Mouse (Mus musculus) MEL (cell line): ENCODE measurements at regions not wholly inside any gene's neighbourhood (a gene's known extent, or its start where the extent isn't known, plus 50 kb on each side); places are given as distances from the start of the nearest gene placed in this dataset.

Experiments used
- DNase-seq: peaks from one replicate; pipeline ENCODE4 v3.0.0; 2011; ENCODE audit warnings: low read depth, low spot score
- H3K27ac ChIP-seq: 2 replicates; pipeline ENCODE4 v1.5.1; 2012; ENCODE audit warnings: low read depth, mild to moderate bottlenecking, control low read depth, low read length, moderate library complexity; ENCODE audit not compliant: control insufficient read depth
- H3K27me3 ChIP-seq, 2 experiments: fragments of 150-350 bp in 1 of 2; sonication (generic) in 1 of 2; 2 replicates each; pipeline ENCODE4 v1.6.1; 2012; ENCODE audit warnings: low read length in 2 of 2, mild to moderate bottlenecking in 2 of 2, improper control_type of control experiment in 1 of 2, moderate library complexity in 1 of 2; ENCODE audit not compliant: insufficient read depth in 2 of 2, control insufficient read depth in 1 of 2
- H3K36me3 ChIP-seq, 2 experiments: 2 replicates each; pipeline ENCODE4 v1.6.1; 2012 to 2014; ENCODE audit warnings: low read length in 2 of 2, improper control_type of control experiment in 1 of 2, inconsistent platforms in 1 of 2, mild to moderate bottlenecking in 1 of 2; ENCODE audit not compliant: insufficient read depth in 2 of 2, control insufficient read depth in 1 of 2
- H3K4me1 ChIP-seq, 2 experiments: fragments of 150-350 bp in 1 of 2; sonication (generic) in 1 of 2; 2 replicates each; pipeline ENCODE4 v1.6.1; 2012; ENCODE audit warnings: low read length in 2 of 2, improper control_type of control experiment in 1 of 2, mild to moderate bottlenecking in 1 of 2; ENCODE audit not compliant: insufficient read depth in 2 of 2, control insufficient read depth in 1 of 2
- H3K4me3 ChIP-seq, 2 experiments: fragments of 150-350 bp in 1 of 2; sonication (generic) in 1 of 2; 2 replicates each; pipeline ENCODE4 v1.5.1; 2012; ENCODE audit warnings: low read depth in 2 of 2, low read length in 2 of 2, mild to moderate bottlenecking in 2 of 2, moderate library complexity in 2 of 2, control low read depth in 1 of 2, improper control_type of control experiment in 1 of 2; ENCODE audit not compliant: control insufficient read depth in 1 of 2, insufficient read depth in 1 of 2
- H3K79me2 ChIP-seq: 2 replicates; pipeline ENCODE4 v1.6.1; 2012; ENCODE audit warnings: mild to moderate bottlenecking, low read length, moderate library complexity; ENCODE audit not compliant: control insufficient read depth, poor library complexity, insufficient read depth
- H3K9ac ChIP-seq: 2 replicates; pipeline ENCODE4 v1.6.1; 2012; ENCODE audit warnings: low read depth, mild to moderate bottlenecking, control low read depth, low read length, moderate library complexity; ENCODE audit not compliant: control insufficient read depth, poor library complexity, severe bottlenecking
- H3K9me3 ChIP-seq: fragments of 150-350 bp; sonication (generic); replicated peaks from 2 replicates; pipeline ENCODE4 v1.6.1; 2012; ENCODE audit warnings: mild to moderate bottlenecking, low read length, improper control_type of control experiment, moderate library complexity; ENCODE audit not compliant: insufficient read depth
- CHD2 ChIP-seq: IDR thresholded peaks from 2 replicates; pipeline ENCODE4 v1.6.1; 2011; ENCODE audit warnings: low read length, improper control_type of control experiment
- HCFC1 ChIP-seq: IDR thresholded peaks from 2 replicates; pipeline ENCODE4 v1.6.1; 2012; ENCODE audit warnings: low read depth, mild to moderate bottlenecking, inconsistent platforms, low read length, improper control_type of control experiment, moderate library complexity
- KAT2A ChIP-seq: conservative IDR thresholded peaks from 2 replicates; pipeline ENCODE4 v1.6.1; 2012; ENCODE audit warnings: low read depth, low read length, improper control_type of control experiment, inconsistent platforms
- MAFK ChIP-seq: IDR thresholded peaks from 2 replicates; pipeline ENCODE4 v1.6.1; 2011; ENCODE audit warnings: low read depth, mild to moderate bottlenecking, low read length, improper control_type of control experiment, borderline replicate concordance
- MEF2A ChIP-seq: IDR thresholded peaks from 2 replicates; pipeline ENCODE4 v1.6.1; 2014; ENCODE audit warnings: low read depth, mild to moderate bottlenecking, inconsistent platforms, low read length, improper control_type of control experiment; ENCODE audit not compliant: poor library complexity, insufficient replicate concordance, severe bottlenecking; ENCODE audit errors: extremely low read depth
- MYB ChIP-seq: IDR thresholded peaks from 2 replicates; pipeline ENCODE4 v1.6.1; 2011; ENCODE audit warnings: mild to moderate bottlenecking, low read depth, low read length, improper control_type of control experiment
- MYC ChIP-seq: IDR thresholded peaks from 2 replicates; pipeline ENCODE4 v1.6.1; 2011; ENCODE audit warnings: low read depth, mild to moderate bottlenecking, low read length, improper control_type of control experiment, moderate library complexity
- NRF1 ChIP-seq: IDR thresholded peaks from 2 replicates; pipeline ENCODE4 v1.6.1; 2014; ENCODE audit warnings: low read depth, mild to moderate bottlenecking, inconsistent platforms, low read length, improper control_type of control experiment, moderate library complexity; ENCODE audit not compliant: poor library complexity, insufficient read depth, severe bottlenecking
- POLR2A ChIP-seq, 2 experiments: IDR thresholded peaks; 2 replicates each; pipeline ENCODE4 v1.6.1; 2011 to 2012; ENCODE audit warnings: low read length in 2 of 2, mild to moderate bottlenecking in 2 of 2, control low read depth in 1 of 2, improper control_type of control experiment in 1 of 2, low read depth in 1 of 2, moderate library complexity in 1 of 2; ENCODE audit not compliant: control insufficient read depth in 1 of 2, insufficient read depth in 1 of 2, poor library complexity in 1 of 2
- POLR2AphosphoS2 ChIP-seq: IDR thresholded peaks from 2 replicates; pipeline ENCODE4 v1.6.1; 2011; ENCODE audit warnings: low read length, improper control_type of control experiment
- RAD21 ChIP-seq: IDR thresholded peaks from 2 replicates; pipeline ENCODE4 v1.6.1; 2011; ENCODE audit warnings: mild to moderate bottlenecking, low read depth, low read length, improper control_type of control experiment
- RCOR1 ChIP-seq: IDR thresholded peaks from 2 replicates; pipeline ENCODE4 v1.6.1; 2012; ENCODE audit warnings: low read depth, mild to moderate bottlenecking, inconsistent platforms, low read length, improper control_type of control experiment
- TAL1 ChIP-seq: IDR thresholded peaks from 2 replicates; pipeline ENCODE4 v1.6.1; 2012; ENCODE audit warnings: mild to moderate bottlenecking, inconsistent platforms, low read length, moderate library complexity, mixed read lengths
- TCF12 ChIP-seq: IDR thresholded peaks from 2 replicates; pipeline ENCODE4 v1.6.1; 2014; ENCODE audit warnings: low read depth, mild to moderate bottlenecking, inconsistent platforms, low read length, improper control_type of control experiment, moderate library complexity
- UBTF ChIP-seq: IDR thresholded peaks from 2 replicates; pipeline ENCODE4 v1.6.1; 2012; ENCODE audit warnings: low read depth, mild to moderate bottlenecking, inconsistent platforms, low read length, improper control_type of control experiment, moderate library complexity, borderline replicate concordance; ENCODE audit not compliant: insufficient read depth
- USF1 ChIP-seq: IDR thresholded peaks from 2 replicates; pipeline ENCODE4 v1.6.1; 2014; ENCODE audit warnings: low read depth, mild to moderate bottlenecking, inconsistent platforms, low read length, improper control_type of control experiment, moderate library complexity
- USF2 ChIP-seq, 2 experiments: IDR thresholded peaks; 2 replicates each; pipeline ENCODE4 v1.6.1; 2011 to 2012; ENCODE audit warnings: improper control_type of control experiment in 2 of 2, low read length in 2 of 2, borderline replicate concordance in 1 of 2, inconsistent platforms in 1 of 2, low read depth in 1 of 2, mild to moderate bottlenecking in 1 of 2; ENCODE audit not compliant: insufficient read depth in 1 of 2
- ZC3H11A ChIP-seq: IDR thresholded peaks from 2 replicates; pipeline ENCODE4 v1.6.1; 2012; ENCODE audit warnings: low read depth, mild to moderate bottlenecking, inconsistent platforms, low read length, improper control_type of control experiment

DNA sequence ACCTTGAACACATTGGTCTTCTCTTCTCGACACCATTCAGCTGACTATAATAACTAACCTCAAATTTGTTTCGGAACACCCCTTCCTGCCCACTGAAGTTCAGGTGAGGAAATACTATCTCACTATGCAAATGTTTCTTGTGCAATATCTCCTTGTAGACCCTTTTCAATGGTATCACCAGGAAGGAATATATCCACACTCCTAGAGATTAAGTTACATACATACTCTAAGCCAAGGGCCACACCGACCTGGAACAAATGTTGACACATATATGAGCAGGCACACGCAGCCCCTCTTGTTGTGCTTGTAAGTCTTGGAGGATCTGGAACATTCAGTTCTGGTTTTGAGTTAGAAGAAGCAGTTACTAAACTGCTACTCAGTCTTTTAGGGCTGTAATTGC, 303.7 kb downstream of the Tpbg start:
- H3K79me2 ChIP-seq = no peaks in the 10 kb centered on the region
- no peak for DNase-seq
- no peak overlapping the region for H3K27ac ChIP-seq
- TF ChIP-seq RAD21 (no peak), NRF1 (no peak), RCOR1 (no peak), TAL1 (no peak), HCFC1 (no peak), CHD2 (no peak), USF1 (no peak), TCF12 (no peak), MEF2A (no peak), MAFK (no peak), ZC3H11A (no peak)
- H3K9ac ChIP-seq = no peak overlapping the region
- H3K4me1 ChIP-seq = no peaks in the 10 kb centered on the region
- no peaks in the 10 kb centered on the region for H3K27me3 ChIP-seq
- H3K4me3 ChIP-seq = no peak overlapping the region
- H3K36me3 ChIP-seq = no peaks in the 10 kb centered on the region
- H3K9me3 ChIP-seq = no peaks in the 10 kb centered on the region

DNA sequence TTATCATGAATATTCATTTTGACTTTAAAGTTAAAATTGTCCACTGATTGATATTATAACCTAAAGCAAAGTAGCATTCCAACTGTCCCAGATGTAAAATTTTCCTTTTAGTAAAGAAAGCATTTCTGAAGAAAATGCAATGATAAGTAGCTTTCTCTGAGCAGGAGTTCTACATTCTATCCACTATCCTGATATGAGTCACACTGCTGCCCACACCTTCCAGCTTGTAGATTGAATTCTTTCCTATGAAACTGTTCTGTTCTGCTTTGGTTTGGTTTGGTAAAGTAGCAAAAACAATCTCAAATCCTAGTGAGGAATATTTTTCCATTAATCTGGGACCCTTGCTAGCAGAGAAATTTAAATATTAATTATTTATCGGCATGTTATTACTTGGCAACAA, 304.4 kb downstream of the Ube2cbp start:
- TF ChIP-seq USF1 (no peak), MEF2A (no peak), POLR2A (IDR thresholded peaks at IDR 0.05; ENCODE audit: control insufficient read depth in 1 of 2, insufficient read depth in 1 of 2, low read depth in 1 of 2, low read length in 2 of 2, poor library complexity in 1 of 2) (no peak), MYB (no peak), KAT2A (no peak), UBTF (no peak), USF2 (IDR thresholded peaks at IDR 0.05; ENCODE audit: borderline replicate concordance in 1 of 2, insufficient read depth in 1 of 2, low read depth in 1 of 2, low read length in 2 of 2) (no peak), ZC3H11A (no peak), POLR2AphosphoS2 (no peak), HCFC1 (no peak), MYC (no peak)
- TF ChIP-seq, all 39 proteins: peak for 0
- Histone ChIP-seq H3K4me1 (no peaks in the 10 kb centered on the region), H3K4me3 (no peak overlapping the region), H3K9ac (no peak overlapping the region), H3K36me3 (no peaks in the 10 kb centered on the region), H3K27me3 (no peaks in the 10 kb centered on the region), H3K9me3 (no peaks in the 10 kb centered on the region), H3K79me2 (no peaks in the 10 kb centered on the region), H3K27ac (no peak overlapping the region)
- no peak for DNase-seq
